ENCODE assay signal across 15 mouse cellular contexts in the genomic region with DNA sequence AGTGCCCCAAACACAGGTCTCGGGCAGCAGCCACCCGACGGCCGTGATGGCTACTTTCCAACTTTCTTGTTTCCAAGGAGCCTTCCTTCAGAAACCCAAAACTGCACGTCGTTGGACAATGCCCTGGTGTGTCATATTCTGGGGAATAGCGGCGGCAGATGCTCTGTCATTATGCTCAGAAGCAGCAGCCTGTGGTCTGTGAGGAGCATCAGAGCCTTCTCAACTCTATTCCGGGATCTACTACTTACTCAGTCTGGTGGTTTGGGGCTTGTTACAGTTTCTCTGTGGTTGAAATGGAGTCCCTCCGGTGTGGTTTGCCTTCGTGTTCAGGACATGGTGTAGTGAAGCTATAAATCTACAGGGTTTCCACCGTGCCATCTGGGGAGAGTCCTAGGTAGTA. TPM values are rescaled to one million over a fixed set of nuclear protein-coding genes. Genes with fewer than 3 reads are reported as not detected.
DNase-seq lines count a peak whose midpoint lies in the region; ATAC-seq and TF ChIP-seq lines count a peak whose summit lies in the region.
"Had no signal": no experiment of that assay in that cellular context is flagged by ENCODE, and none has a peak within 500 bp of the region (broad histone marks: within the 10 kb centered on the region; RNA-seq: fewer than 3 reads in every experiment).

No protein-coding gene starts in this region.

- H3K4me1 ChIP-seq in embryonic facial prominence, embryonic 13.5 days, result peaks cover 25% of the 10 kb centered on the region
- H3K4me1 ChIP-seq in embryonic facial prominence, embryonic 10.5 days, result no peaks in the 10 kb centered on the region
- peaks cover 28% of the 10 kb centered on the region for H3K4me1 ChIP-seq in megakaryocyte, embryonic 14.5 days
- no peaks in the 10 kb centered on the region for H3K4me1 ChIP-seq in liver, postnatal 0 days (ENCODE audit: insufficient read depth)
- H3K4me1 ChIP-seq: limb, embryonic 13.5 days; midbrain, embryonic 12.5 days had no signal

- no peak for DNase-seq in embryonic facial prominence, embryonic 10.5 days (ENCODE audit: low spot score)
- peak; percentile 8 for DNase-seq in T-cell, adult 2 months (ENCODE audit: low spot score)
- DNase-seq in induced T-regulatory cell, adult 2 months (ENCODE audit: low read depth), result peak; percentile 78
- DNase-seq in neural tube, embryonic 10.5 days (ENCODE audit: extremely low spot score, low spot score), result no peak
- DNase-seq in liver, postnatal 0 days, result no peak
- DNase-seq: cerebellum, adult 18-20 months; heart, postnatal 36 days; kidney, postnatal 25 days had no signal

- H3K27me3 ChIP-seq in embryonic facial prominence, embryonic 13.5 days, result no peaks in the 10 kb centered on the region
- H3K27me3 ChIP-seq in embryonic facial prominence, embryonic 10.5 days (replicated peaks; ENCODE audit: low read depth, poor library complexity, severe bottlenecking), result no peaks in the 10 kb centered on the region
- H3K27me3 ChIP-seq in megakaryocyte, embryonic 14.5 days (replicated peaks), result no peaks in the 10 kb centered on the region
- no peaks in the 10 kb centered on the region for H3K27me3 ChIP-seq in liver, postnatal 0 days (ENCODE audit: insufficient read depth, low read length)
- H3K27me3 ChIP-seq: limb, embryonic 13.5 days; midbrain, embryonic 12.5 days had no signal

- no peak overlapping the region for H3K9ac ChIP-seq in embryonic facial prominence, embryonic 13.5 days
- H3K9ac ChIP-seq in liver, postnatal 0 days (replicated peaks), result no peak overlapping the region
- H3K9ac ChIP-seq: limb, embryonic 13.5 days; midbrain, embryonic 12.5 days had no signal

- TF ChIP-seq CTCF in liver, postnatal 0 days (IDR thresholded peaks at IDR 0.05; ENCODE audit: low read depth), result no peak

- no peak overlapping the region for H3K27ac ChIP-seq in embryonic facial prominence, embryonic 13.5 days
- H3K27ac ChIP-seq in embryonic facial prominence, embryonic 10.5 days (replicated peaks), result no peak overlapping the region
- no peak overlapping the region for H3K27ac ChIP-seq in liver, postnatal 0 days (ENCODE audit: low read depth)
- H3K27ac ChIP-seq: forebrain, embryonic 10.5 days; limb, embryonic 13.5 days; midbrain, embryonic 12.5 days had no signal

- no peaks in the 10 kb centered on the region for H3K36me3 ChIP-seq in embryonic facial prominence, embryonic 13.5 days
- H3K36me3 ChIP-seq in embryonic facial prominence, embryonic 10.5 days (replicated peaks), result no peaks in the 10 kb centered on the region
- peaks cover 5% of the 10 kb centered on the region for H3K36me3 ChIP-seq in megakaryocyte, embryonic 14.5 days (replicated peaks; ENCODE audit: low read length)
- H3K36me3 ChIP-seq in liver, postnatal 0 days (replicated peaks; ENCODE audit: insufficient read depth, low read length), result no peaks in the 10 kb centered on the region
- H3K36me3 ChIP-seq: forebrain, embryonic 10.5 days; limb, embryonic 13.5 days; midbrain, embryonic 12.5 days had no signal

- no peak for TF ChIP-seq EP300 in liver, postnatal 0 days (IDR thresholded peaks at IDR 0.05; ENCODE audit: low read depth)

- H3K9me3 ChIP-seq in embryonic facial prominence, embryonic 13.5 days, result no peaks in the 10 kb centered on the region
- H3K9me3 ChIP-seq in embryonic facial prominence, embryonic 10.5 days, result no peaks in the 10 kb centered on the region
- H3K9me3 ChIP-seq in megakaryocyte, embryonic 14.5 days, result no peaks in the 10 kb centered on the region
- no peaks in the 10 kb centered on the region for H3K9me3 ChIP-seq in liver, postnatal 0 days (ENCODE audit: low read length)
- H3K9me3 ChIP-seq: forebrain, embryonic 10.5 days; limb, embryonic 13.5 days; midbrain, embryonic 12.5 days had no signal

- WGBS in embryonic facial prominence, embryonic 13.5 days, result 75% methylated on average over 12 of the region's 12 CpGs
- 94% methylated on average over 12 of the region's 12 CpGs for WGBS in embryonic facial prominence, embryonic 10.5 days
- WGBS in liver, postnatal 0 days (ENCODE audit: insufficient replicate concordance), result 78% methylated on average over 12 of the region's 12 CpGs

- H3K4me2 ChIP-seq in embryonic facial prominence, embryonic 13.5 days, result no peak overlapping the region
- H3K4me2 ChIP-seq in liver, postnatal 0 days (ENCODE audit: low read depth, low read length), result no peak overlapping the region
- H3K4me2 ChIP-seq: limb, embryonic 13.5 days; midbrain, embryonic 12.5 days had no signal

- no peak overlapping the region for H3K4me3 ChIP-seq in embryonic facial prominence, embryonic 13.5 days
- no peak overlapping the region for H3K4me3 ChIP-seq in embryonic facial prominence, embryonic 10.5 days
- peak overlapping the region; percentile 79 for H3K4me3 ChIP-seq in megakaryocyte, embryonic 14.5 days (replicated peaks)
- no peak overlapping the region for H3K4me3 ChIP-seq in liver, postnatal 0 days (ENCODE audit: low read depth, low read length)
- H3K4me3 ChIP-seq: forebrain, embryonic 10.5 days; limb, embryonic 13.5 days; midbrain, embryonic 12.5 days had no signal

- peak; percentile 77; the same call in 1 of the 2 replicates for ATAC-seq in embryonic facial prominence, embryonic 13.5 days (ENCODE audit: insufficient number of reproducible peaks, insufficient read depth, low FRiP score, low TSS enrichment, low read depth)
- ATAC-seq in megakaryocyte, adult 5-6 weeks (ENCODE audit: poor library complexity, severe bottlenecking), result no peak
- ATAC-seq in liver, postnatal 0 days, result no peak
- ATAC-seq: intestine, postnatal 0 days had no signal

RNA-seq across cellular contexts. Expression of gene Rwdd2a, which starts 52.2 kb away (rescaled TPM):
- 3.4 and 4.6 TPM in 2 replicates for polyA plus RNA-seq in embryonic facial prominence, embryonic 13.5 days (2015; fragmentation: Nextera tagmentation; extraction: Ambion mirVana)
- 2.6 and 2.9 TPM in 2 replicates for polyA plus RNA-seq in embryonic facial prominence, embryonic 10.5 days (2016; fragmentation: Nextera tagmentation; extraction: Ambion mirVana)
- polyA plus RNA-seq in megakaryocyte, embryonic 14.5 days (2012; ENCODE audit: insufficient read depth, low replicate concordance), result not detected in 2 replicates
- 19.3 and 23.2 TPM in 2 replicates for total RNA-seq in megakaryocyte, adult 5-6 weeks (2015)
- 15.7 and 21.9 TPM in 2 replicates for total RNA-seq in megakaryocyte, adult 5-6 weeks (2017)
- 1.2 and 1.4 TPM in 2 replicates for polyA plus RNA-seq in liver, postnatal 0 days (2015; fragmentation: Nextera tagmentation; extraction: Ambion mirVana)

RNA-seq across cellular contexts. Expression of gene Pgm3, which starts 52.4 kb away (rescaled TPM):
- polyA plus RNA-seq in embryonic facial prominence, embryonic 13.5 days (2015; fragmentation: Nextera tagmentation; extraction: Ambion mirVana), result 39.2 and 42.1 TPM in 2 replicates
- 34.0 and 34.2 TPM in 2 replicates for polyA plus RNA-seq in embryonic facial prominence, embryonic 10.5 days (2016; fragmentation: Nextera tagmentation; extraction: Ambion mirVana)
- 0.86 TPM in 1 of 2 replicates, not detected in the other for polyA plus RNA-seq in megakaryocyte, embryonic 14.5 days (2012; ENCODE audit: insufficient read depth, low replicate concordance)
- 13.5 and 16.3 TPM in 2 replicates for total RNA-seq in megakaryocyte, adult 5-6 weeks (2015)
- 16.5 and 21.8 TPM in 2 replicates for total RNA-seq in megakaryocyte, adult 5-6 weeks (2017)
- polyA plus RNA-seq in liver, postnatal 0 days (2015; fragmentation: Nextera tagmentation; extraction: Ambion mirVana), result 26.5 and 28.2 TPM in 2 replicates

Comparison
In these comparisons a context has a peak if more than half of its experiments do, and no peak if none do; other contexts are left out.
1. DNase-seq: peak in T-cell, adult 2 months (single experiment) and induced T-regulatory cell, adult 2 months (single experiment); none in embryonic facial prominence, embryonic 10.5 days (single experiment), neural tube, embryonic 10.5 days (single experiment) and liver, postnatal 0 days (single experiment).
2. RNA of gene Pgm3, which starts 52.4 kb away (polyA plus RNA-seq): 39.2 to 42.1 TPM in embryonic facial prominence, embryonic 13.5 days, 34.0 to 34.2 TPM in embryonic facial prominence, embryonic 10.5 days and 26.5 to 28.2 TPM in liver, postnatal 0 days; 0.86 TPM in megakaryocyte, embryonic 14.5 days; every median in the first group is over 10 times any median in the second.